In genomic region chr11:100702081-100702851, GRCm38 (mm10) we compare ENCODE assay signal across 8 mouse cellular contexts. TPM values are rescaled to one million over a fixed set of nuclear protein-coding genes. Genes with fewer than 3 reads are reported as not detected.
A peak's percentile ranks its signal among the peaks of the same experiment; 100 is the strongest.
DNase-seq lines count a peak whose midpoint lies in the region; ATAC-seq and TF ChIP-seq lines count a peak whose summit lies in the region.

No protein-coding gene starts in this region.

- H3K9ac ChIP-seq in forebrain, embryonic 15.5 days (replicated peaks): no peak overlapping the region
- no peak overlapping the region for H3K9ac ChIP-seq in limb, embryonic 14.5 days (ENCODE audit: low read depth, low read length, severe bottlenecking)

- H3K4me3 ChIP-seq in testis, adult 2 months (ENCODE audit: control insufficient read depth, low read depth, low read length): peak overlapping the region; percentile 78
- H3K4me3 ChIP-seq in forebrain, embryonic 15.5 days: no peak overlapping the region
- peak overlapping the region; percentile 1; the same call in 1 of the 2 replicates for H3K4me3 ChIP-seq in limb, embryonic 14.5 days (replicated peaks; ENCODE audit: low read length)
- H3K4me3 ChIP-seq in thymus, adult 2 months (ENCODE audit: control insufficient read depth, insufficient read depth, low read length): peak overlapping the region; percentile 48; the same call in 1 of the 2 replicates

- 36% methylated on average over 19 of the region's 19 CpGs for WGBS in forebrain, embryonic 15.5 days
- WGBS in limb, embryonic 14.5 days: 34% methylated on average over 19 of the region's 19 CpGs
- WGBS in thymus, adult 2 months: 59% methylated on average over 19 of the region's 19 CpGs

- H3K4me2 ChIP-seq in forebrain, embryonic 15.5 days (replicated peaks): no peak overlapping the region
- peak overlapping the region; percentile 39 for H3K4me2 ChIP-seq in limb, embryonic 14.5 days (replicated peaks; ENCODE audit: low read depth, low read length, severe bottlenecking)

- DNase-seq in testis, postnatal 10 days (ENCODE audit: low spot score): no peak
- peak; percentile 74 to 75 for DNase-seq in cerebellum, adult 18-20 months
- peak; percentile 92 for DNase-seq in induced T-regulatory cell, adult 2 months (ENCODE audit: low read depth)
- DNase-seq in limb, embryonic 14.5 days (ENCODE audit: low spot score): peak; percentile 84
- DNase-seq in monocyte, adult 2 months (ENCODE audit: low read depth in 1 of 2, low spot score in 2 of 2): peak; percentile 59 to 64
- peak; percentile 64 for DNase-seq in thymus, adult 2 months

- H3K9me3 ChIP-seq in forebrain, embryonic 15.5 days: no peaks in the 10 kb centered on the region
- no peaks in the 10 kb centered on the region for H3K9me3 ChIP-seq in limb, embryonic 14.5 days (ENCODE audit: control insufficient read depth, low read length)

- no peaks in the 10 kb centered on the region; the same call in 1 of the 2 replicates for H3K36me3 ChIP-seq in testis, adult 2 months (ENCODE audit: control insufficient read depth, insufficient read depth, low read length)
- H3K36me3 ChIP-seq in forebrain, embryonic 15.5 days: peaks cover 25% of the 10 kb centered on the region
- peaks cover 31% of the 10 kb centered on the region for H3K36me3 ChIP-seq in limb, embryonic 14.5 days (ENCODE audit: control insufficient read depth, insufficient read depth, low read length)
- H3K36me3 ChIP-seq in thymus, adult 2 months (ENCODE audit: control insufficient read depth, insufficient read depth, low read length): peaks cover 6% of the 10 kb centered on the region; the same call in 1 of the 2 replicates

- peaks cover 28% of the 10 kb centered on the region for H3K4me1 ChIP-seq in testis, adult 2 months (ENCODE audit: control insufficient read depth, insufficient read depth, low read length)
- H3K4me1 ChIP-seq in forebrain, embryonic 15.5 days: peaks cover 9% of the 10 kb centered on the region; the same call in 1 of the 2 replicates
- H3K4me1 ChIP-seq in limb, embryonic 14.5 days (ENCODE audit: control insufficient read depth, insufficient read depth, low read length): peaks cover 5% of the 10 kb centered on the region; the same call in 1 of the 2 replicates
- peaks cover 16% of the 10 kb centered on the region for H3K4me1 ChIP-seq in thymus, adult 2 months (replicated peaks; ENCODE audit: control insufficient read depth, insufficient read depth, low read length)

- no peak for TF ChIP-seq POLR2A in testis, adult 2 months (IDR thresholded peaks at IDR 0.05; ENCODE audit: control insufficient read depth, low read depth, low read length)
- no peak for TF ChIP-seq POLR2A in limb, embryonic 14.5 days (IDR thresholded peaks at IDR 0.05; ENCODE audit: borderline replicate concordance, extremely low read depth, insufficient read depth, insufficient read length)
- no peak for TF ChIP-seq POLR2A in thymus, adult 2 months (IDR thresholded peaks at IDR 0.05; ENCODE audit: control insufficient read depth, extremely low read depth, insufficient read depth, low read length, poor library complexity)

- TF ChIP-seq CTCF in testis, adult 2 months (IDR thresholded peaks at IDR 0.05; ENCODE audit: control insufficient read depth, insufficient read depth, insufficient replicate concordance, low read depth, low read length): peak; percentile 71; the same call in 1 of the 2 replicates
- no peak for TF ChIP-seq CTCF in thymus, adult 2 months (IDR thresholded peaks at IDR 0.05; ENCODE audit: borderline replicate concordance, control insufficient read depth, extremely low read depth, insufficient read depth, low read length, poor library complexity)

- H3K27me3 ChIP-seq in testis, adult 2 months (ENCODE audit: control insufficient read depth, insufficient read depth, low read length): no peaks in the 10 kb centered on the region
- no peaks in the 10 kb centered on the region for H3K27me3 ChIP-seq in forebrain, embryonic 15.5 days
- H3K27me3 ChIP-seq in limb, embryonic 14.5 days (ENCODE audit: control insufficient read depth, insufficient read depth, low read length): no peaks in the 10 kb centered on the region
- H3K27me3 ChIP-seq in thymus, adult 2 months (ENCODE audit: control insufficient read depth, insufficient read depth, low read length): no peaks in the 10 kb centered on the region

- peak; percentile 39 for ATAC-seq in forebrain, embryonic 15.5 days (replicated peaks)
- peak; percentile 47; the same call in 1 of the 2 replicates for ATAC-seq in limb, embryonic 14.5 days (ENCODE audit: low FRiP score, low read depth)

- no peak overlapping the region for H3K27ac ChIP-seq in testis, adult 2 months (ENCODE audit: control insufficient read depth, insufficient read depth, low read depth, low read length)
- no peak overlapping the region for H3K27ac ChIP-seq in forebrain, embryonic 15.5 days (replicated peaks)
- no peak overlapping the region for H3K27ac ChIP-seq in limb, embryonic 14.5 days (replicated peaks; ENCODE audit: low read depth, low read length)
- no peak overlapping the region for H3K27ac ChIP-seq in thymus, adult 2 months (ENCODE audit: control insufficient read depth, insufficient read depth, low read length)

RNA-seq across cellular contexts. Expression of gene Dhx58, which starts 1.8 kb away (rescaled TPM):
- polyA plus RNA-seq in testis, adult 2 months (2012; rRNA removed): 31.5 and 32.0 TPM in 2 replicates
- polyA plus RNA-seq in forebrain, embryonic 15.5 days (2015; fragmentation: Nextera tagmentation; extraction: Ambion mirVana): 1.4 and 2.4 TPM in 2 replicates
- 3.2 and 3.9 TPM in 2 replicates for polyA plus RNA-seq in limb, embryonic 14.5 days (2012; rRNA removed)
- 2.2 and 2.3 TPM in 2 replicates for polyA plus RNA-seq in limb, embryonic 14.5 days (2014; fragmentation: Nextera tagmentation; extraction: Ambion mirVana)
- polyA plus RNA-seq in thymus, adult 2 months (2012; rRNA removed): 24.2 and 27.3 TPM in 2 replicates

RNA-seq across cellular contexts. Expression of gene Kat2a, which starts 10.0 kb away (rescaled TPM):
- 24.0 and 26.3 TPM in 2 replicates for polyA plus RNA-seq in testis, adult 2 months (2012; rRNA removed)
- polyA plus RNA-seq in forebrain, embryonic 15.5 days (2015; fragmentation: Nextera tagmentation; extraction: Ambion mirVana): 53.1 and 54.4 TPM in 2 replicates
- 70.8 and 78.1 TPM in 2 replicates for polyA plus RNA-seq in limb, embryonic 14.5 days (2012; rRNA removed)
- 55.8 and 57.4 TPM in 2 replicates for polyA plus RNA-seq in limb, embryonic 14.5 days (2014; fragmentation: Nextera tagmentation; extraction: Ambion mirVana)
- 56.4 and 58.1 TPM in 2 replicates for polyA plus RNA-seq in thymus, adult 2 months (2012; rRNA removed)

RNA-seq across cellular contexts. Expression of gene Zfp385c, which starts 10.0 kb away (rescaled TPM):
- polyA plus RNA-seq in testis, adult 2 months (2012; rRNA removed): 2.6 and 3.8 TPM in 2 replicates
- polyA plus RNA-seq in forebrain, embryonic 15.5 days (2015; fragmentation: Nextera tagmentation; extraction: Ambion mirVana): 0.23 and 0.31 TPM in 2 replicates
- polyA plus RNA-seq in limb, embryonic 14.5 days (2012; rRNA removed): 6.4 and 10.0 TPM in 2 replicates
- polyA plus RNA-seq in limb, embryonic 14.5 days (2014; fragmentation: Nextera tagmentation; extraction: Ambion mirVana): 0.72 and 1.5 TPM in 2 replicates
- polyA plus RNA-seq in thymus, adult 2 months (2012; rRNA removed): 0.32 and 0.55 TPM in 2 replicates

RNA-seq across cellular contexts. Expression of gene Hspb9, which starts 11.4 kb away (rescaled TPM):
- 1,348 and 1,420 TPM in 2 replicates for polyA plus RNA-seq in testis, adult 2 months (2012; rRNA removed)
- 0.24 and 0.41 TPM in 2 replicates for polyA plus RNA-seq in forebrain, embryonic 15.5 days (2015; fragmentation: Nextera tagmentation; extraction: Ambion mirVana)
- not detected in 2 replicates for polyA plus RNA-seq in limb, embryonic 14.5 days (2012; rRNA removed)
- polyA plus RNA-seq in limb, embryonic 14.5 days (2014; fragmentation: Nextera tagmentation; extraction: Ambion mirVana): 0.77 TPM in 1 of 2 replicates, not detected in the other
- polyA plus RNA-seq in thymus, adult 2 months (2012; rRNA removed): 0.24 and 0.31 TPM in 2 replicates

RNA-seq across cellular contexts. Expression of gene Rab5c, which starts 35.7 kb away (rescaled TPM):
- polyA plus RNA-seq in testis, adult 2 months (2012; rRNA removed): 90.2 and 90.7 TPM in 2 replicates
- polyA plus RNA-seq in forebrain, embryonic 15.5 days (2015; fragmentation: Nextera tagmentation; extraction: Ambion mirVana): 30.3 and 31.6 TPM in 2 replicates
- polyA plus RNA-seq in limb, embryonic 14.5 days (2012; rRNA removed): 188 and 227 TPM in 2 replicates
- polyA plus RNA-seq in limb, embryonic 14.5 days (2014; fragmentation: Nextera tagmentation; extraction: Ambion mirVana): 73.2 and 75.1 TPM in 2 replicates
- 290 and 304 TPM in 2 replicates for polyA plus RNA-seq in thymus, adult 2 months (2012; rRNA removed)
